Mouse (Mus musculus) lung, adult 18-20 months (tissue): ENCODE data around the gene Ank3.

ENCODE experiments used
- DNase-seq, 2 experiments: peaks; one replicate each; pipeline ENCODE4 v3.0.0; 2022; ENCODE audit warnings: mixed read lengths in 2 of 2

The Ank3 gene

DNA sequence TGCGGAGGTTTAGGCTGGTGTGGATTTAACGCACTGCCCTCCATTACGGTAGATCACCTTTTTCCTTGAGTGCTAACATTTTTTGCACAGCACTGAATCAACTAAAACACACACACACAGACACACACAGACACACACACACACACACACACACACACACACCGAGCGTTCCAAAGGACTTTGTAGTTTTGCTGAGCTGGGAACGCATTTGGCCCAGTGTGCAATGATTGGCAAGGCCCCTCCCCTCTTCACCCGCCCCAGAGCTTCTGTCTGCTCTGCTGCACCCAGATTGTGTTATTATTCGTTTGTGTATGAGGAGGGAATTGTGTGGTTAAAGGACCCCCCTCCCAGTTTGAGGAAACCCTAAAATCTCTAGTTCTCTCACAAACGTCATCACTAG lies 176.3 kb downstream of the Ank3 start:
- no peak for DNase-seq

DNA sequence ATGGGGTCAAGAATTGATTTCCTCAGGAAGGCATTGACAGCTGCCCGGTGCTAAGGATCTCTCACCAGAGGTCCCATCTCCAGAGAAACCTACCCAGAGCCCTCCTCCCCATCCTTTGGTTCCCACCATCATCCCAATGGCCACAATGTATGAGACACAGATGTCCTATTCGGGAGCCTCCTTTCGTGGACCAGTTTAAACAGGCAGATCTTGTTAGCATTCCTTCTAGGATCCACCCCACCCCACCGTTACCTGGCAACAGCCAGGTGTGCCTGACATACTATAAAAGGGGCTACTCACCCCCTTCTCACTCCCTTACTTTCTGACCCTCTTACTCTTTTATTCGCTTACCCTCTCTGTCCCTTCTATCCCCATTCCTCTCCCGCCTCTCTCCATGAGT lies 176.9 kb downstream of the Ank3 start:
- DNase-seq: no peak

- DNase-seq: no peak
Measured at GRCm38 (mm10) chr10:69576264-69576663, 177.7 kb downstream of the Ank3 start.

- no peak for DNase-seq
Measured at GRCm38 (mm10) chr10:69577061-69577728, 178.6 kb downstream of the Ank3 start.

GRCm38 (mm10) chr10:69577729-69578061 lies 179.1 kb downstream of the Ank3 start:
- DNase-seq: no peak

GRCm38 (mm10) chr10:69579585-69579984 lies 181.0 kb downstream of the Ank3 start:
- DNase-seq: no peak

DNA sequence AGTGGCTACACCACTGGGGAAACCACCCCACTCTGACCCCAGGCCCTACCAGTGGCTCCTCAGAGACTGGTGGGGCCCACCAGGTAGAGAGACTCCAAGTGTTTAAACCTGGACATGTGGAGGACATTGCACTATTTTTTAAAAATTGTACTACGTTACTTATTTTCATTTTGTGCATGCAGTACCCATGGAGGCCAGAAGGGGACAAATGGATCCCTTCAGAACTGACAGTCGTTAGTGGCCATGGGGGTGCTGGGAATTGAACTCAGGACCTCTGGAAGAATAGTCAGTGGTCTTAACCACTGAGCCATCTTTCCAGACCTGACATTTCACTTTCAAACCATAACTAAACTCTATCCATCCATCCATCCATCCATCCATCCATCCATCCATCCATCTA lies 183.0 kb downstream of the Ank3 start:
- no peak for DNase-seq

DNA sequence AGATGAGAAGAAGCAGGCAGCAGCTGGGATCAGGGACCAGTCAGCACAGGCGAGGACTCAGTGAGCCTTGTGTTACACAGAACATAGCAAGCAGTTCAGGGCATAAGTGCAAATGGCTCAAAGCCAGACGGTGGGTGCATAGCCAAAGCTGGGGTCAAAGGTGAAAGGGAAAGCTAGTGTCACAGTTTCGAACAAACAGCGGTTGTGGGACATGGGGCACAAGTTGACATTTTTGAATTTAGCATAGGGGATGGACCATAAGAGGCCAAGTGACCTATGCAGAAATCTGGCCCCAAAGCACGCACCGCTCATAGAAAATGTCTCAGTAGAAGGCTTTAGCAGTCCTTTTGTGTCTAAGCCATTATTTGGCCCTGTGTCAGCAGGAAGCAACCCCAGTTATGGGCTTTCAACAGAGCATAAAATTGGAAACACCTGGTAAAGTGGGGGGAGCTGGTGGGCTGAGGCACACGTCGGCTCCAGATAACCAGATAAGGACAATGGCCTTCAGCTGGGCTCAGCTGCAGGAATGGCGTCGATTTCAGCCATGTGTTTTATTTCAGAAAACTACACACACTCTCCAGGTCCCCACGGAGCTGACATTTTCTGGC lies 185.4 kb downstream of the Ank3 start:
- no peak for DNase-seq

DNA sequence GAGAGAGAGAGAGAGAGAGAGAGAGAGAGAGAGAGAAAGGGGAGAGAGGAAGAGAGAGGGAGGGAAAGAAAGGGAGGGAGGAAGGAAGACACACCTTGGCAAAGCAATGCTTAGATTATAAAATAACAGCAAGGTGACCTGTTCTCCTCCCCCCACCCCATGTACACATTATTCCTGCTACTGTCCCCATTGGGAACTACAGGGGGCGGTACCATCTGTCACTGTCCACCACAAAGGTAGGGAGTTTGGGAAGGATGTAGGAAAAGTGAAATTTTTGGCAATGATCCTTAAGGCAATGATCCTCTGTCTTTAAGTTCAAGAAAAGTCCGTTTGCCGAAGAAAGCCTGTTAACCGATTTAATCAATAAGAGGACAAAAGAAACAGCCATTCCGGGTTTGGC lies 186.0 kb downstream of the Ank3 start:
- DNase-seq: no peak

- no peak for DNase-seq
Measured at GRCm38 (mm10) chr10:69585271-69585670, 186.7 kb downstream of the Ank3 start.

- peak; percentile 13 to 16 for DNase-seq
Measured at GRCm38 (mm10) chr10:69594186-69595131, 195.9 kb downstream of the Ank3 start.

DNA sequence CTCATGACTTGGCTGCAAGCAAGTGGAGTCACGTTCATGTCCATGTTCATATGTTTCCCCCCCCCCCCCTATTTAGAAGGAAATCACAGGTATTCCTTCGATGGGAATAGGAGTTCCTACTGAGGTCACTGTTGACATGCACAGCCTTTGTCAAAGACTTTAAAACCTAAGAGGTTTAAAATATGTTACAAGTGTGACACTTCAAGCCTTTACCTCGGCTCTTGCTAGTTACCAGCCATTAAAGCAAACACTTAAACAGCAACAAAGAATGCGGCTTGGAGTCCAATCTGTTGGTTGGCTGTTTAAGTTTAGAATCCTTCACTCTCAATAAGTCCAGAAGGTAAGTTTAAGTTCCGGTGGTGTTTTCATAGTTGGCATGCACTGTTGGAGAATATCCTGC lies 196.9 kb downstream of the Ank3 start:
- peak in 1 of 2 experiments; percentile 20 for DNase-seq

DNA sequence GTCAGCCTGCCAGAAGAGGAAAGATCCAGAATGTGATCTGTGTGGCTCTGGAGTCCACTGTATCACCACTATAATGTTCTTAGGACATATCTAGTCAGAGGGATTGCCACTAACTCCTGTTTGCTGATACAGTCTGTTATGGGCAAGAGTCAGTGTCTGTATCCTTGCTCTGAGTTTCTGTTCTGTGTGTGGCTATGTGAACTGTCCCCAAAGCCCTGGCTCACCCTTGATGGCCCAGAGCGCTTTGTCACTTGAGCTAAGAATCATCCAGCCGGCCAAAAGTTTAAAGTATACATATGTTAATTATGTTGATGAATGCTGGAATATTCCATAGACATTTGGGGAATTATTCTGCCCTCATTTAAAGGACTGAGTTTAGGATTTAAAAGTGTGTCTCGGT lies 202.9 kb downstream of the Ank3 start:
- DNase-seq: no peak

- DNase-seq: no peak
Measured at GRCm38 (mm10) chr10:69602711-69603110, 204.1 kb downstream of the Ank3 start.

DNA sequence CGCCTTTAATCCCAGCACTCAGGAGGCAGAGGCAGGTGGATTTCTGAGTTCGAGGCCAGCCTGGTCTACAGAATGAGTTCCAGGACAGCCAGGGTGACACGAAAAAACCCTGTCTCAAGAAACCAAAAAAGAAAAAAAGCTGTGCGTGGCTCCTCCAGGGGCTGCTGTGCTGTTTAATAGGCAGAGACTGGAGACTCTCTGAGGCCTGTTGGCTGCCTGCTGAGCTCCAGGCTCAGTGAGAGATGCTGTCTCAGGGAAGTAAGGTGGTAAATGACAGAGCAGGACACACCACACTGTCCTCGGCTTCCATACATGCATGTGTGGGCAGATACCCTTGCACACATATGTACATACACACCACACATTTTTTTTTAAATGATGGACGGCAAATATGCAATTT lies 206.0 kb downstream of the Ank3 start:
- DNase-seq: no peak

DNA sequence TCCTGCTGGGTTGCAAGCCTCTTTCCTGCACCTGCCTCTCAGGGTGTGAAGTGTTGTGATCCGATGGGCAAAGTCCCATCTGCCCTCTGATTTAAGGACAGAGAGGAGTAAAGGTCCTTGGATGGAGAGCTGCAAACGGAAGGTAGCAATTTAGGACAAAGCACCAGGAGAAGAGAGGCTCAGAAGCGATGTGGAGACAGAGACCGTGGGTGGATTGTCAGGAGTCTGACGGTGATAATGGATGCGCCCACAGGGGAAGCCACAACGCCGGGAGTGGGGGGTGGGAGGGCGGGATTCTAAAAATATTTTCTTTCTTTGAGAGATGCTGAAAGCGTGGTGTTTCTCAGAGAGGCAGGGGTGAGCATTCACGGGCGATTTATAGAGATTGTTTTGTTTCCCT lies 206.6 kb downstream of the Ank3 start:
- DNase-seq: no peak

- no peak for DNase-seq
Measured at GRCm38 (mm10) chr10:69607611-69608119, 209.1 kb downstream of the Ank3 start.

- DNase-seq: no peak
Measured at GRCm38 (mm10) chr10:69611314-69611713, 212.7 kb downstream of the Ank3 start.

GRCm38 (mm10) chr10:69611839-69612340 lies 213.3 kb downstream of the Ank3 start:
- peak; percentile 6 to 53 for DNase-seq

GRCm38 (mm10) chr10:69616953-69617352 lies 218.4 kb downstream of the Ank3 start:
- no peak for DNase-seq

GRCm38 (mm10) chr10:69617537-69618112 lies 219.1 kb downstream of the Ank3 start:
- DNase-seq: no peak

GRCm38 (mm10) chr10:69620692-69621382 lies 222.3 kb downstream of the Ank3 start:
- no peak for DNase-seq
